Mouse (Mus musculus) frontal cortex, adult 2 months (tissue): ENCODE measurements around the gene Dennd2c. TPM values are rescaled to one million over a fixed set of nuclear protein-coding genes. Genes with fewer than 3 reads are reported as not detected.
"Not testable (repeated sequence)": the region's sequence is repeated elsewhere in the genome, so short reads cannot be mapped to it uniquely, and the experiment has no call there.

Experiments
- DNase-seq, 2 experiments: peaks; one replicate each; pipeline ENCODE4 v3.0.0; 2022; ENCODE audit warnings: low spot score in 1 of 2; ENCODE audit errors: extremely low spot score in 1 of 2
- polyA plus RNA-seq: library from polyadenylated mRNA; depleted of rRNA; stranded (reverse); fragments of >200 nt; gene quantifications from 2 replicates; pipeline ENCODE4 v1.2.3, GENCODE M21; 2012

Dennd2c gene
- polyA plus RNA-seq, 1 experiment: 1.5 TPM

- no peak for DNase-seq
Observed at GRCm38 (mm10) chr3:103153761-103154160, 51.4 kb downstream of the Dennd2c start.

- DNase-seq: no peak
Observed at GRCm38 (mm10) chr3:103159232-103159900, 57.0 kb downstream of the Dennd2c start.

DNA sequence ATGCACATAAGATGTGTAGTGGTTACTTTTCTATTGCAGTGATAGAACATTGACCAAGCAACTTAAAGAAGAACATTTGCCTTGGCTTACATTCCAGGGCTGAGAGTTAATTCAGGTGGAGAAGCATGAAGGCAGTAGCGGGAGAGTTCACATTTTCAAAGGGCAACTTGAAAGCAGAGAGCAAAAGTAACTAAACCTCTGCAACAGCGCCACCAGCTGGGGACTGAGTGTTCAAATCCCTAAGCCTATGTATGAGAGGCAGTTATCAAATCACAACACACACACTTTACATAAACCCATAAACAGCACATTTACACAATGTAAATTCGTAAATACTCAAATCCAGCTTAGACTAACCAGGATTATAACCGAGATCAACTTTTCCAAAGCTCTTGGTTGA, 67.4 kb downstream of the Dennd2c start:
- DNase-seq: peak; percentile 44 to 92

- peak; percentile 95 to 99 for DNase-seq
Observed at GRCm38 (mm10) chr3:103171505-103172267, 69.3 kb downstream of the Dennd2c start, which contains the start of gene Bcas2. Gene Bcas2, plus strand, starts transcription at chr3:103171655.

DNA sequence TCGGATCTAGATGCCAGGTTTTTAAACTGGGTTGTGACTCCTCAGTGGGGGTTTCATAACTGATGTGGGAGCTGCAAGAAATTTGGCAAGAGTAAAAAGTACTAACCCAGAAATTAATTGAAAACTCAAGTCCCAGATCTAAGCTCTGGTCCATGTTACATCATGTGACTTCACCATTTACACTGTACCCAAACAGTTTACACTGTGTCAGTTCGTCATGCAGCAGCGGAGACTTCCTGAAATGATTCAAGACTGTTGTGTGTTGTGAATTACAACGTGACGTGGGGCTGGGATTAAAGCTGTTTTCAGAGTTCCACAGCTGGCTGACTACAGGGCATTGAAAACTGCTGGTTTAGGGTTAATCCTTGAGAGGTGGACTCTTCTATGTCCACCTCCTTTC, 70.2 kb downstream of the Dennd2c start:
- DNase-seq: no peak

DNA sequence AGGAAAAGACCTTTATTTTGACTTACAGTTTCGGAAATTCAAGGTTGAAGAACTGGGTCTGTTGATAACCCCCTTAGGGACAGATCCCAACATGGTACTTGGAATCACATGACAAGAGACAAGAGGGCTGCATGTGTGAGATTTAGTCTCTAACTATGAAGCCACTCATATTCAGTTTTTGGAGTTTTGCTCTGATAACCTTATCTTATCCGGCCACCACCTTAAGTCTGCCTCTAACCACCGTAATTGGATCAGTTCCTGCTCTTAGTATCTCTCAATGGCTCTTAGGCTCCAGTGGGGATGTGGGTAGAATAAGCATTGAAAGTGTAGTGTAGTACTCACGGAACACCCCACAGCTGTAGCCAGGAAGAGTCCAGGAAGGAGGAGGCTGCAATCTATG, 74.3 kb downstream of the Dennd2c start:
- DNase-seq: no peak

- no peak for DNase-seq
Observed at GRCm38 (mm10) chr3:103179527-103179926, 77.1 kb downstream of the Dennd2c start.

DNA sequence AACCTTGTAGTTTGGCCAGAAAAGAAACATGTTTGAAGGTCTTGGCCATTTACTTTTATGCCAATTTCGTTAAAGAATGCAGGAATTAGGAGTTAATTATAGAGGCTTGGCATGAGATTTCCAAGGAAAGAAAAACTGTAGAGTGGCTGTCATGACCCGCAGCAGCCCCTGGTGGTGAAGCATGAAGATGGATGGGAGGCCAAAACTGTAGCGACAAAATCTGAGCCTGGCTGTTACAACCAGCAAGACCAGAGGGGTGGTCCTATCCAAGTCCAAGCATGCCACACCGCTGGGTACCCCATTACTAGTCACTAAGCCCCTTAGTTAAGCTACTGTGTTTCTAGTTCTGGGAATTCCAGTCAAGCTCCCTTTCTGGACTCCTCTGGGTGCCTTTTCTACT, 78.8 kb downstream of the Dennd2c start:
- DNase-seq: no peak

DNA sequence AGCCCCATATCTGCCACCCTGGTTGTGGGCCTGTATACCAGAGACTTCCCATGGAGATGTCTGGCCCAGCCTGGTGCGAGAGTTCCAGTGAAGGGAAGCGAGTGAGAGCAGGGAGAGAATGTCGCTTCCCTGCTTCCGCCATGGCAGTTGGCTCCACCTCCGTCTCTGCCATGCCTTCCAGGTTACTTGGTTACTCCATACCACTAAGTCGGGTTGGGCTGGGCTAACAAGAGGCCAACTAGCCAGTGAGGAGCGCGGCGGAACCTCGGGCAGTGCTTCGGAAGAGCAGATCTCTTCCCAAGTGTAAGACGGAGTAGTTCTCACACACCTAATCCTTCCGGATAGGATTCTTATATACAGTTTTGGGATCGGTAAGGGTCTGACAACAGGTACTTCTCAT, 80.4 kb downstream of the Dennd2c start:
- DNase-seq: no peak

GRCm38 (mm10) chr3:103184467-103184866, 82.1 kb downstream of the Dennd2c start:
- DNase-seq: not testable (repeated sequence)

GRCm38 (mm10) chr3:103188451-103188850, 86.0 kb downstream of the Dennd2c start:
- no peak for DNase-seq

DNA sequence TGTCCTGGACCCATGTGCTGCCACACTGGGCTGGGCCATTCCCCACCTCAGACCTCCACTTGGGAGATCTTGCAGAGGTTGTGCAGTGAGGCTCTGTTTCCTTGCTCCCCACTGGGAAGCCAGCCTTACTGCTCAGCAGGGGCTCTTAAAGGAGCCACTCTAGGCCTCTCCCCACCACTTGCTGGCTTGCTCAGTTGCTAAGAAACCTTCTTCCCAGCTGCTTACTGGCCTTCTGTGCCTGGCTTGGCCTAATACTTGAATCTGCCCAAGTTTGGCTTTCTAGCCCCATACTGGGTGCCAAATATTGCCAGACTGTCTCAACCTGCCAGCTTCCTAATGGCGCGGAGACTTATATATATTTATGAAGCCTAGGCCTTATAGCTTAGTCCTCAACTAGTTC, 86.5 kb downstream of the Dennd2c start:
- no peak for DNase-seq

DNA sequence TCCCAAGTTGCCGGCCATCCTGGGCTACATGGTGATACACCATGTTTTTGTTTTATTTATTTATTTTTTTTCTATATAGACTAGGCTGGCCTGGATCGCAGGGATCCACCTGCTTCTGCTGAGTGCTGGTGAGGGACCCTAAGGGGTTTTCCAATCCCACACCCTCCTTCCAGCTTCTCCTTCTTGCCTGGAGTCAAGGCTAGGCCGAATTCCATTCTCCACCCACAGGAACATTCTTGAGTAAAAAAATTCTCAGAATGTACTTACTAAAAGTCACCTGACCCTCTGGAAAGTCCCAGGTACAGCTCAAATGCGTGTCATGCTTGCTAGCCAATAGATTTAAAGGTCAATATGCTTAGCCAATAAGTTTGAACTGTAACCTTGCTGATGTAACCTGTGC, 89.8 kb downstream of the Dennd2c start:
- DNase-seq: no peak

DNA sequence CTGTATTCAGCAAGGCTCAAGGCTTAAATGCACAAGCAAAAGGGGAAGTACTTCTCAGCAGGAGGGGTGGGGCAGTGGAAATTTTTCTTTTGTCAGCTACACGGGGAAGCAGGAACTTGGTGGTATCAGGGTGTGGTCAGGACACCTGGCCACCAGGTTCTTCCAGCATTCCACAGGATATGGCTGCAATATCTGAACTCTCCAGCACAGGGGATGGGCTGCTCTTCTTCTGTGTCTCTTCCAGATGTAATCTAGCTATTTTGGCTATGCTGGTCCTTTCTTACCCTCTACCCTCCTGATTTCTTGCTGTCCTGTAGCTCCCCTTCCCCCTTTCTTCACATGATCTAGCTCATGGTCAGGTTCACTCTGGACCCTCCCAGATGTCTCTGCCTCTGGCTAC, 90.8 kb downstream of the Dennd2c start:
- DNase-seq: no peak

DNA sequence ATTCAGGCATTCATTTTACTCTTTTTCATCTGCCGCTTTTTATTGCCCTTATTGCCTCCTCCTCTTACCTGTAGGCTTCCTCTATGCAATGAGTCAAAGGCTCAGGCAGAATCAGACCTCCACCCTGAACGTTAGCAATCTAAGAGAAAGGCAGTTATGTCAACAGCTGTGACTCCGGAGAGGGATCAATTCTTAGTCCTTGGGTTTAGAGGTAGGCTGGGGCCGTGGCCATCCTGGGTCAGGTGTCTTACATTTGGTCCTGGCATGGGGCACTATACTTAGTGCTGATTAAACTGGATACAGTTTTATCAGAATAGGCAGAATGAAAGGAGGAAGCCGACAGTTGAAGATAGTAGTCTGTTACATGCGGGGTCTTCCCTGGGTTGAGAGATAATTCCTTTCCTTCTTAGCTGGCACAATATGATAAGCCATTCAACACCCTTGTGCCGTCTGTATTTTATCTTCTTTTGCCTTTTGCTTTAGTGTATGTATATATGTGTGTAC, 94.0 kb downstream of the Dennd2c start:
- no peak for DNase-seq

GRCm38 (mm10) chr3:103199386-103199785, 97.0 kb downstream of the Dennd2c start:
- no peak for DNase-seq

- not testable (repeated sequence) for DNase-seq
Observed at GRCm38 (mm10) chr3:103201105-103201504, 98.7 kb downstream of the Dennd2c start.

GRCm38 (mm10) chr3:103203554-103203953, 101.2 kb downstream of the Dennd2c start:
- no peak for DNase-seq

DNA sequence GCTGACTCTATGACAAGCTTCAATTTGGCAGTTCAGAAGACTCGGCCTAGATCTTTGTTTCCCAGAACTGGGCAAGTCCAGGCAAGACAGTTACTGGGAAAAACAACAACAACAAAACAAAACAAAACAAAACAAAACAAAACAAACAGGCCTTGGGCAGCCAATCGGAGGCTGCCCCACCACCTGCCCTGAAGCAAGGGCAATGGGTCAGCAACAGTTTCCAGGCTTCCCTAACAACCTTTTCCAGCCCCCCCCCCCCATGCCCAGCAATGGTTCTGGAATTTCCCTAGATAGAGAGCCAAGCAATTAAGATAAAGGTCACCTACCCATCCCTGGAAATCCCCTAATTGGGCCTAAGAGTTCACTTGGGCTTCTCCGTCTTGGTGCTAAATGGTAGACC, 102.0 kb downstream of the Dennd2c start:
- no peak for DNase-seq

DNA sequence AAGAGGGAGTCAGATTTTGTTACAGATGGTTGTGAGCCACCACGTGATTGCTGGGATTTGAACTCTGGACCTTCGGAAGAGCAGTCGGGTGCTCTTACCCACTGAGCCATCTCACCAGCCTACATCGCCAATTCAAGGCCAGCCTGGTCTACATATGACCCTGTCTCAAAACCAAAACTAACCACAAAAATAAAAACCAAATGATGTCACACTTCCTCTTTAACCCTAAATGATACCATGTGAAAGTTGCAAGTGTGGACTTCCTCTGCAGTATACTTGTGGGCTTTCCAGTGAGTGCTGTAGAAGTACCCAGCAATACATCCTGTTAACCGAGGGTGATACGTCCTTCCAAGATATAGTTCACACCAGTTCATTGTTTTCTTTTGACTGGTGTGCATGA, 104.0 kb downstream of the Dennd2c start:
- DNase-seq: no peak

- no peak for DNase-seq
Observed at GRCm38 (mm10) chr3:103207749-103208148, 105.3 kb downstream of the Dennd2c start.

DNA sequence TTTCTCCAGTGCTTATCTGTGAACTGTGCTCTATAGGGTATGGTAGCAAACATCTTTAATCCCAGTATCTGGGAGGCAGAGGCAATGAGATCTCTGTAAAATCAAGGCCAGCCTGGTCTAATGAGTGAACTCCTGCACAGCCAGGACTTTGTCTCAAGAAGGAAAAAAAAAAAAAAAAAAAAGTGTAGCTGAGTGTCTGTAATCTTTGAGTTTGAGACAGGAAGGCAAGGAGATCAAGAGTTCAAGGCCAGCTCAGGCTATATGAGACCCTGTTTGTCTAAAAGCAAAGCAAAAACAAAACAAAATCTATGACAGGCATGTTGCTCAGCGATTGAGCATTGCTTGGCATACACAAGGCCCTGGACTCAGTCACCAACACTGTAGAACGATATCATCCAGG, 105.8 kb downstream of the Dennd2c start:
- no peak for DNase-seq
